Mouse (Mus musculus): ENCODE measurements around the gene Pdk4.

GRCm38 (mm10) chr6:5517091-5517490 is 21.0 kb upstream of the Pdk4 start:
- TF ChIP-seq CTCF (IDR thresholded peaks at IDR 0.05 in 2 of 3, conservative IDR thresholded peaks at IDR 0.05 in 1 of 3; ENCODE audit: control insufficient read depth in 1 of 3, insufficient read depth in 1 of 3, low read depth in 2 of 3, low read length in 3 of 3, poor library complexity in 1 of 3, severe bottlenecking in 1 of 3) (no peak), HCFC1 (IDR thresholded peaks at IDR 0.05; ENCODE audit: low read depth, low read length) (no peak), GATA1 (IDR thresholded peaks at IDR 0.05; ENCODE audit: low read depth, low read length) (no peak), MAFK (IDR thresholded peaks at IDR 0.05; ENCODE audit: borderline replicate concordance, low read depth, low read length) (no peak), TAL1 (IDR thresholded peaks at IDR 0.05; ENCODE audit: low read length) (no peak)

All from MEL (cell line).